Mouse (Mus musculus) ovary, postnatal 10 days (tissue): ENCODE results near the gene Dapl1.

Experiments
- DNase-seq: peaks from one replicate; pipeline ENCODE4 v3.0.0; 2022; ENCODE audit warnings: low spot score

Gene Dapl1

GRCm38 (mm10) chr2:59484438-59484837, at the start of gene Dapl1:
Dapl1 (plus strand) TSS chr2:59484653.
- DNase-seq, result no peak

- DNase-seq, result no peak
These were observed 49.6 kb upstream of the Dapl1 start for GRCm38 (mm10) chr2:59434820-59435219.

GRCm38 (mm10) chr2:59437684-59438393, 46.6 kb upstream of the Dapl1 start:
- DNase-seq, result peak; percentile 46

DNA sequence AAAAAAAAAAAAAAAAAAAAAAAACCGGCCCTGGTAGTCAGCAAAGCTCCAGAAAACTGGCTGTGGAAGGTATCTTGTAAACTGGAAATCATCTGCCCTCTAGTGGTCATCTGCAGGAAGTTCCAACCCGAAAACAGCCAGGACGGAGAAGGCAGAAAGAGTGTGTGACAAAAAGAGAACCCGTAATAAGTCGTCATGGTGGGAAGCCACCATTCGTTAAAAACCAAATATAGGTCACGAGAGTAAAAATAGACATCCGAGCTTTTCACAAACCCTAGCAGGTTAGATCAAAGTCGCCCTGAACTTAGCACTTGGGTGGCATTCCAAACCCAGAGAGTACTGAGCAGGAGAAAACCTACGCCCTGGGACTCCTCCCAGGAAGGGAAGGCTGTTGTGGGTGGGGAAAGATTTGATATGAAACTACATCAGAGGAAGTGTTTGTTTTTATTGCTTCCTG, 45.9 kb upstream of the Dapl1 start:
- DNase-seq, result no peak

DNA sequence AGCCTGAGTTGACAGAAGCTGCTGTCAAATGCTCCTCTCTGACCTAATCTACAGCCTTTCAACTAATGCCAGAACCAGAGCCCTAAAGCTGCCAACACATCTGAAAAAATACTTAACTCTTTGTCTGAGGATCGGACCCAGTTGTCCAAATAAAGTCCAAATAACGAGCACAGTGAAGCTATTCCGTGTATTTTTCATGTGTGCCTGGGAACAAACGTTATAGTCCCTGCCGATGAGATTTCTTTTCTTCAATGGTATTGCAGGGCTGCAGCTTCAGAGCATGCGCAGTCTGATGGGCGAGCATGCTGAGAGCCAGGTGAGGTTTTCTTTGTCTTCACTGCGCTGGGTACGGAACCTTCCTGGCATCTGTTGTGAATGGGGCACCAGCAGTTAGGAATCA, 44.6 kb upstream of the Dapl1 start:
- DNase-seq, result no peak

GRCm38 (mm10) chr2:59440481-59440880, 44.0 kb upstream of the Dapl1 start:
- DNase-seq, result no peak

DNA sequence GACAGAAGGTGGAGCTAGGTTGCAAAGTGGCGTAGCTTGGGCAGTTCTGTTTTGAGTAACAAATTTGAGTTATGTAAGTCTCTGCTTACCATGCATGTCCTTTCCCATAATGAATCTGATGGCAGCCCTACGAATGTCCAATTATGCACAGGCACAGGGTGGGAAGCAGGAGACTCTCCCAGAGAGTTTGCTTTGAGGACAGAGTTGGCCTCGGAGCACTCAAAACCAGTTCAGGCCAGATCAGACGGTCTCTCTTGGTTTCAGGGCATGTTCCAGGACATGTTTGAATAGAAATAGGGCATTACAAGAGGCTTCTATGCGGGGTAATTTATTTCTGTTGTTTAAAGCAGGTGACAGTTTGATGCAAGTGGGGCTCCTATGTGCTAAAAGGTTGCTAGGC, 42.8 kb upstream of the Dapl1 start:
- DNase-seq, result no peak

GRCm38 (mm10) chr2:59446671-59447070, 37.8 kb upstream of the Dapl1 start:
- no peak for DNase-seq

GRCm38 (mm10) chr2:59447712-59448111, 36.7 kb upstream of the Dapl1 start:
- no peak for DNase-seq

DNA sequence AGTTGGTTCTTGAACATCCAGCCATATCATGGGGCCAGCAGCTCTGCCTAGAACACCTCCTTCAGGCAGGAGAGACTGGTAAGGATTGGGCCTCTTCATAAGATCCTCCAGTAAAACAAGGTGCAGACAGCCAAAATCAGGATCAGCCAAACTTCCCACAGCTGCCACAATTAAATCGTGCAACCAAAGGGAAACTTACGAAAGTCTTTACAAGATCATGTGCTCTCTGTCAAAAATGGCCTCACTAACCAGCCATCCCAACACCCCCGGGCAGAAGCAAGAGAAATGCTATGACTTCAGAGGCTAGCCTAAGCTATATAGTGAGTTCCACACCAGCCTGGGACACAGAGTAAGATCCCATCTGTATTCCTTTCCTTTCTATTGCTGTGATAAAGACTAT, 35.9 kb upstream of the Dapl1 start:
- DNase-seq, result no peak

DNA sequence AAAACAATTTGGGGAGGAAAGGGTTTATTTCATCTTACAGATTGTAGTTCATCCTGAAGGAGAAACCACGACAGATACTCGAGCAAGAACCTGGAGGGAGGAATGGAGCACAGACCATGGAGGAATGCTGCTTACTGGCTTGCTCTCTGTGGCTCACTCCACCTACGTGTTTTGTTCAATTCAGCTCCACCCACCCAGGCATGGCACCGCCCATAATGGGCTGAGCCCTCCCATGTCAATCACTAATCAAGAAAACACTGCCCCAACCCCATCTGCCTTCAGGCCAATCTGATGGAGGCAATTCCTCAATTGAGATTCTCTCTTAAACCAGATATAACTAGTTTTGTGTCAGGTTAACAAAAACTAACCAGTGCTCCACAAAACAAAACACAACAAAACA, 35.5 kb upstream of the Dapl1 start:
- no peak for DNase-seq

DNA sequence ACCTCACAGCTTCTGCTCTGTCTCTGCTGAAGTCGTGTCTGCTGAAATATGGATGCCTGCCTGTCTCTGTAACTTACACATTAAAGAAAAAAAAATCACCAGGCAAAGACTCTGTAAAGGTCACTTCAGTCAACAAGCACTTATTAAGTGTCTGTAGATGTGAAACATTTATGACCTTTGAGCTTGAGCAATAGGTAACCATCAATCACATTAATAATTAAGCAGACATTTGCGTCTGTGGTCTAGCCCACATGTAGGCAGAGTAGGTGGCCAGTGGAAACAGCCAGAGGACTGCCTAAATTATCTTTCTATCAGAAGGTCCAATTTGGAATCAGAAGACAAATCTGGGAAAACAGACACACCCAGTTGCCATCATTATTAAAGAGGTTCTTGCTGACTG, 32.8 kb upstream of the Dapl1 start:
- DNase-seq, result no peak

DNA sequence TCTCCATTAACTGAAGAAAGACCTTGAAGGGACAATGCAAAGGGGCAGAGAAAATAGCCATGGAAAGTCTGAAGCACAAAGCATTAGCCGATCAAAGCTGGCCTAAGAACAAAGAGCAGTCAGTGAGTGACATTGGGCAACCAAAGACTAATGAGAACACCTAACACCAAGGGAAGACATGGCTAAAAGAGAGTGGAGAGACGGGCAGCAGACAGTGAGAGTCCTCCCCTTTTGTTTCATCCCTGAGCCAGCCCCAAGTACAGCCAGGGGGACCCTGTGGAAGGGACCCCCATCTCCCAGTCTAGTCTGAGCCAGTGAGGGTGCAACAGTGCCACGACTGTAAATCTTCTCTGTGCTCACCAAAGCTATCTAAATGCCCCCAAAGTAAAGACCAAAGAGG, 32.4 kb upstream of the Dapl1 start:
- no peak for DNase-seq

- DNase-seq, result no peak
These were observed 22.4 kb upstream of the Dapl1 start for GRCm38 (mm10) chr2:59462086-59462485.

GRCm38 (mm10) chr2:59463428-59464182, 20.8 kb upstream of the Dapl1 start:
- DNase-seq, result no peak

- DNase-seq, result no peak
These were observed 18.8 kb upstream of the Dapl1 start for GRCm38 (mm10) chr2:59465671-59466070.

DNA sequence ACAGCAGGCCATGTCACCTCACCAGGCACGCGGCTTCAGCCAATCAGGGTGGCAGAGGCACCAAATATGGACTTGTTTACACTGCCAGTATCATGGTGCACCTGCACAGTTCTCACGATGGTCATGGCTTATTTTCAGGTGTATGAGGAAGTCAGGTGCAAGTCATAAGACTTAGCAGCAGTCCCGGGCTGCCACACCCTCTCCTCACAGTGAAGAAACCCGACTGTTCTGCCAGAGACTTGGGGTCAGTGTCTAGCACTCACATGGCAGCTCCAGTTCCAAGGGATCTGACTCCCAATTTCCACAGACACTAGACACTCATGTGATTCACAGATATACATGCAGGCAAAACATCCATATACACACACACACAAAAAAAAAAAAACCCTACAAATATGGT, 18.1 kb upstream of the Dapl1 start:
- DNase-seq, result no peak

DNA sequence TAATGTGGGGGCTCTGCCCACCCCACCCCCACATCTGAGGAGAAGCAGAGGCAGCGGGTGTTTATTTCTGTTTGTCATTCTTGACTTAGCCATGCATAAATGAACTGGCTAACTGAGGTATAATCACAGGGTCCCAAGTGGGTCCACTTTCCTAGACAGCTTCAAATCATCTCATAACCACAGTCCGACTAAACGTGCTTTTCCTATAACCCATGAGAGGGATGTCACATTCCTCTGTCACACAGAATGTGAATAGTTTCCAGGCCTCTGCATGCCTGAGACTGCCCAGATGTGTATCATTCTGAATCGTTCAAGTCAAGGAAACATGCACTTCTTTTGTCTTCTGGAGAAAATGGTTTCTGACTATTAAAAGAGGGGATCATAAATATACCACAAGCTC, 17.4 kb upstream of the Dapl1 start:
- DNase-seq, result no peak

DNA sequence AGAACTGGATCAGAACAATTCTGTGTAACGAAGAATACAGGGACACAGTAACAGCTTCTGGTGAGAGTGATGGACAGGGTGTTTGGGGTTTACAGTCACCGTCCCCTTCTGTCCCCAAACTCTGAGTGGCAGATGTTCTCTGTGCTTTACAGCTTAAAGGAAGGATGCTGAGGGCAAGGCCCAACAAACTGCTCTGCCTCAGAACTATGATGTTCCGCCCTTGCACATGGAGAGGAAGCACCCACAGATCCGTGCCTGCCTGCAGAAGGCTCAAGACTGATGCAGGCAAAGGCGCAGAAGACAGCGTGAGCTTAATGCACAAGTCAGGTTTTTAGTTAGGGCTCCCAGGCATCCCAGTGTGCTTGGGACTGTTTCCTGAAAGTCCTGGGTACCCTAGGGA, 16.5 kb upstream of the Dapl1 start:
- DNase-seq, result no peak

DNA sequence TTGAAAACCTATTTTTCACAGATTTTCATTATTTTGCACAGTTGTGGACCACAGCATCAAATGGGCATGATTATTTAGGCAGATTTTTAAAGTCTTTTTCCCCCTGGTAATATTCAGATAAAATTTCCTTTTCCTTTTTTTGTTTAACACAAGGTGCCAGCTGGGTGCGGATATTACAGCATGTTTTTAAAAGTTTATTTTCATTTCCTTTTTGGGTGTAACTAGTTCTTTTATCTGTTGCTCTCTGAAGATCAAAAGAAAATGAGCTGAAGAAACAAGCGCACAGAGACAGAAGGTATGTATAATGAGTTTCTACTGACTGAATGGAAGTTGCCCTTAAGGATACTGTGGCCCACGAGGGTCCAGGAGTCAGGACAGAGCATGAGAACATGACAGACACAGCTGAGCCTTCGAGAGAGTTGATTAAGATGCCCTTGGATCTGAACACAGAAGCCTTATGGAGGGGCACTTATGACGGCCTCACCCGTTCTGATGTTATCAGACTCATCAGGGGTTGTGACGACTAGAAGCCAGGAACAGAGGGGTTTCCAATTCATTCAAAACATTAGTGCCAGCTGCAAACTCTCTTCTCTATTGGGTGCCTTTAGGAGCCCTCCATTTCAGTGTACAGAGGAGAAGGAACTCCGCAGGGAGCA, 14.7 kb upstream of the Dapl1 start:
- DNase-seq, result no peak

DNA sequence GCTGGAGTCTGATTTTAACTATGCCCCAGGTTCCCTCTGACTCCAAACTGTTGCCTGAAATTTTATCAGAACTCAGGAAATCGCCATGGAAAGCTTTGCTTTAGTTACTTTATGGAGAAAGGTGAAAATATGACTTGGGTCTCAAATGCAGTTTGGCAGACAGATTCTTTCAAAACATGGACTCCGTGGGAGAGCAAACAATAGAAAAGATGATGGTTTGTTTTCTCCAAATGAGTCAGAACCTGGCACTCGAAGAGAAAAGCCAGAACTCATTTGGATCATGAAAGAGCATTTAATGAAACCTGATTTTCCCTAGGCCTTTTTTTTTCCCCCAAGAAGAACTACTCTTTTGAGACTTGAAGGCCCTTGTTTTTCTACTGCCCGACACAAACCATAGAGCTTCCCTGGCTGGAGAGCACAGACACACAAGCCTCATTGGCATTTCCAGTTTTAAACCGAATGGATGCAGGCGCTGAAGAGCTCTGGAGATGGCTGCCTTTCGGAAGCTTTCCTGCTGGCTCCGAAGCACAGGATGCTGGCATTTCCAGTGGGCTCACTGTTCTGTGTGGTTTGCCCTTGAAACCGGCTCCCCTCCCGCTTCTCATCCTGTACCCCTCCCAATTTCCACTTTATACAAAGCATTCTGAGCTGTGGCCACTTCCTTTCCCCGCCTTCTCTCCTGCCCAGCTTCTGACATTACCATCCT, 14.0 kb upstream of the Dapl1 start:
- DNase-seq, result no peak
